8 mouse cellular contexts compared by ENCODE assay signal in the genomic region with DNA sequence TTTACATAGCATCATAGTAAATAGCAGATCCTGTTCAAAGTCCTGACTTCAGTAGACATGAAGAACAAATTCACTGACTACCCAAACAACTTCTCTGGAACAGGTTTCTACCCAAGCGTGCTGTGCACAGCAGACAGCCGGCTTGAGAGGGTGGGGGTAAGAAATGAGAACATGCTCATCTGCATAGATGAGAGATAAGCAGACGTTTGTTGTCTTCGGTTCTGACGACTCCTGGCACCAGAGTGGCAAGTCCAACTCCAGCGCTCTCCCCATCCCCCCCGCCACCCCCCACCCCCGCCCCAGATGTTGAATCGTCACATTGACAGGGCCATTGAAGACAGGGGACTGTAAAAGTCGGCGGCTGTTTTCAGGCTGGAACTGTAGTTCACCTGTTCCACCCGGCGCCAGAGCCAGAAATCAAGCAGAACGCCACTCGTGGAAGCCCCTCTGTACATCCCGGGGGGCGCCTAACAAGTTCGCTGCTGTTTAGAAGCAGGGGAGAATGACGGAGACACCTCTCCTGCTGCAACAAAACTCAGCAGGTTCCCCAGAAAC. TPM values are rescaled to one million over a fixed set of nuclear protein-coding genes. Genes with fewer than 3 reads are reported as not detected.
DNase-seq lines count a peak whose midpoint lies in the region; ATAC-seq lines count a peak whose summit lies in the region.

No protein-coding gene starts in this region.

- no peaks in the 10 kb centered on the region for H3K9me3 ChIP-seq in embryonic facial prominence, embryonic 11.5 days (replicated peaks; ENCODE audit: control insufficient read depth, low read length)
- H3K9me3 ChIP-seq in intestine, embryonic 14.5 days (ENCODE audit: control insufficient read depth, low read length): no peaks in the 10 kb centered on the region
- H3K9me3 ChIP-seq in midbrain, embryonic 16.5 days (replicated peaks; ENCODE audit: control insufficient read depth, low read length, poor library complexity, severe bottlenecking): no peaks in the 10 kb centered on the region

- peak overlapping the region; percentile 90 for H3K4me2 ChIP-seq in embryonic facial prominence, embryonic 11.5 days (ENCODE audit: low read depth, low read length)
- H3K4me2 ChIP-seq in intestine, embryonic 14.5 days (ENCODE audit: low read length): peak overlapping the region; percentile 88
- peak overlapping the region; percentile 99 for H3K4me2 ChIP-seq in midbrain, embryonic 16.5 days (ENCODE audit: low read length)

- peak overlapping the region; percentile 77 for H3K4me3 ChIP-seq in embryonic facial prominence, embryonic 11.5 days (ENCODE audit: low read depth, low read length)
- peak overlapping the region; percentile 80 for H3K4me3 ChIP-seq in intestine, embryonic 14.5 days (ENCODE audit: low read depth, low read length)
- peak overlapping the region; percentile 89 for H3K4me3 ChIP-seq in midbrain, embryonic 16.5 days (ENCODE audit: low read depth, low read length)

- peak overlapping the region; percentile 75 for H3K9ac ChIP-seq in embryonic facial prominence, embryonic 11.5 days (replicated peaks; ENCODE audit: low read length)
- H3K9ac ChIP-seq in intestine, embryonic 14.5 days (ENCODE audit: low read length): peak overlapping the region; percentile 60
- peak overlapping the region; percentile 78; the same call in 1 of the 2 replicates for H3K9ac ChIP-seq in midbrain, embryonic 16.5 days (ENCODE audit: low read depth, low read length)

- no peak for ATAC-seq in embryonic facial prominence, embryonic 11.5 days (replicated peaks; ENCODE audit: insufficient number of reproducible peaks, low FRiP score, low TSS enrichment, low read depth)
- ATAC-seq in intestine, embryonic 14.5 days (replicated peaks; ENCODE audit: low FRiP score, low TSS enrichment, low read depth): no peak
- ATAC-seq in midbrain, embryonic 16.5 days: peak; percentile 2; the same call in 1 of the 2 replicates

- peaks cover 9% of the 10 kb centered on the region for H3K27me3 ChIP-seq in embryonic facial prominence, embryonic 11.5 days (ENCODE audit: control insufficient read depth, insufficient read depth, low read length)
- H3K27me3 ChIP-seq in intestine, embryonic 14.5 days (replicated peaks; ENCODE audit: control insufficient read depth, insufficient read depth, low read length): peaks cover 30% of the 10 kb centered on the region
- peaks cover 4% of the 10 kb centered on the region; the same call in 1 of the 2 replicates for H3K27me3 ChIP-seq in midbrain, embryonic 16.5 days (ENCODE audit: control insufficient read depth, insufficient read depth, low read depth, low read length)

- DNase-seq in layer of hippocampus, adult 9-11 months: peak; percentile 23
- no peak for DNase-seq in layer of hippocampus, adult 8-10 months (ENCODE audit: low spot score in 2 of 2)
- DNase-seq in T-cell, adult 2 months (ENCODE audit: low spot score): peak; percentile 30
- peak; percentile 12 for DNase-seq in embryonic facial prominence, embryonic 11.5 days (ENCODE audit: low spot score)
- DNase-seq in intestine, embryonic 14.5 days (ENCODE audit: low spot score): peak; percentile 52
- DNase-seq in thymus, postnatal 10 days (ENCODE audit: low spot score in 2 of 2): peak; percentile 28 to 50
- DNase-seq in gastrocnemius, adult 8-10 months (ENCODE audit: low spot score in 2 of 2): no peak

- peaks cover 4% of the 10 kb centered on the region for H3K4me1 ChIP-seq in embryonic facial prominence, embryonic 11.5 days (ENCODE audit: control insufficient read depth, insufficient read depth, low read length)
- peaks cover 14% of the 10 kb centered on the region; the same call in 1 of the 2 replicates for H3K4me1 ChIP-seq in intestine, embryonic 14.5 days (replicated peaks; ENCODE audit: control insufficient read depth, insufficient read depth, low read length)
- H3K4me1 ChIP-seq in midbrain, embryonic 16.5 days (ENCODE audit: control insufficient read depth, insufficient read depth, low read length): peaks cover 10% of the 10 kb centered on the region

- 1% methylated on average over 19 of the region's 19 CpGs for WGBS in embryonic facial prominence, embryonic 11.5 days
- 0% methylated on average over 19 of the region's 19 CpGs for WGBS in intestine, embryonic 14.5 days
- 0% methylated on average over 18 of the region's 19 CpGs for WGBS in midbrain, embryonic 16.5 days

- no peaks in the 10 kb centered on the region for H3K36me3 ChIP-seq in embryonic facial prominence, embryonic 11.5 days (replicated peaks; ENCODE audit: control insufficient read depth, insufficient read depth, low read depth, low read length)
- no peaks in the 10 kb centered on the region for H3K36me3 ChIP-seq in intestine, embryonic 14.5 days (ENCODE audit: control insufficient read depth, insufficient read depth, low read length)
- H3K36me3 ChIP-seq in midbrain, embryonic 16.5 days (ENCODE audit: control insufficient read depth, insufficient read depth, low read length): no peaks in the 10 kb centered on the region

- no peak overlapping the region for H3K27ac ChIP-seq in embryonic facial prominence, embryonic 11.5 days (replicated peaks; ENCODE audit: low read depth, low read length)
- peak overlapping the region; percentile 69; the same call in 1 of the 2 replicates for H3K27ac ChIP-seq in intestine, embryonic 14.5 days (ENCODE audit: low read depth)
- H3K27ac ChIP-seq in midbrain, embryonic 16.5 days (ENCODE audit: low read length): no peak overlapping the region

RNA-seq across cellular contexts. Expression of a gene that starts 0.7 kb away (rescaled TPM):
- 10 to 100 TPM; 51.7 to 64.3 (median 57.6) TPM for total RNA-seq in layer of hippocampus, adult 8-10 months (2022)
- 1.6 and 2.1 TPM in 2 replicates for polyA plus RNA-seq in embryonic facial prominence, embryonic 11.5 days (2014; fragmentation: Nextera tagmentation; extraction: Ambion mirVana)
- 12.4 and 12.6 TPM in 2 replicates for polyA plus RNA-seq in intestine, embryonic 14.5 days (2014; fragmentation: Nextera tagmentation; extraction: Ambion mirVana)
- 1.0 and 1.6 TPM in 2 replicates for polyA plus RNA-seq in midbrain, embryonic 16.5 days (2015; fragmentation: Nextera tagmentation; extraction: Ambion mirVana)
- under 1 TPM; 0.20 to 0.54 (median 0.28) TPM for total RNA-seq in gastrocnemius, adult 8-10 months (2022)

Comparison
In these comparisons a context has a peak if more than half of its experiments do, and no peak if none do; other contexts are left out.
1. DNase-seq: peak in layer of hippocampus, adult 9-11 months (single experiment), T-cell, adult 2 months (single experiment), embryonic facial prominence, embryonic 11.5 days (single experiment), intestine, embryonic 14.5 days (single experiment) and thymus, postnatal 10 days (2 of 2); none in layer of hippocampus, adult 8-10 months (0 of 2) and gastrocnemius, adult 8-10 months (0 of 2).
2. Peak in every context shown above with its lines, with median percentiles within 50 percentile points of each other: H3K4me2 ChIP-seq, H3K4me3 ChIP-seq and H3K9ac ChIP-seq.